Mouse (Mus musculus): ENCODE measurements around the gene Dync2li1.

Gene Dync2li1

GRCm38 (mm10) chr17:84684284-84684683, 58.0 kb downstream of the Dync2li1 start:
- no peak for DNase-seq (ENCODE audit: low read depth, low spot score)

- DNase-seq (ENCODE audit: low read depth, low spot score), result no peak
These were observed 59.0 kb downstream of the Dync2li1 start for GRCm38 (mm10) chr17:84685286-84685685.

GRCm38 (mm10) chr17:84687994-84688393, 61.7 kb downstream of the Dync2li1 start:
- DNase-seq (ENCODE audit: low read depth, low spot score), result no peak

- DNase-seq (ENCODE audit: low read depth, low spot score), result no peak
These were observed 62.5 kb downstream of the Dync2li1 start for GRCm38 (mm10) chr17:84688834-84689233.

GRCm38 (mm10) chr17:84689316-84689715, 63.0 kb downstream of the Dync2li1 start:
- DNase-seq (ENCODE audit: low read depth, low spot score), result no peak

GRCm38 (mm10) chr17:84690111-84690510, 63.8 kb downstream of the Dync2li1 start:
- no peak for DNase-seq (ENCODE audit: low read depth, low spot score)

GRCm38 (mm10) chr17:84693741-84694140, 67.4 kb downstream of the Dync2li1 start:
- no peak for DNase-seq (ENCODE audit: low read depth, low spot score)

GRCm38 (mm10) chr17:84696537-84696936, 70.2 kb downstream of the Dync2li1 start:
- no peak for DNase-seq (ENCODE audit: low read depth, low spot score)

- DNase-seq (ENCODE audit: low read depth, low spot score), result peak; percentile 40
These were observed 72.4 kb downstream of the Dync2li1 start for GRCm38 (mm10) chr17:84698727-84699126.
